Mouse (Mus musculus): ENCODE data around the gene Cit.

Cit gene

GRCm38 (mm10) chr5:115850250-115851028 lies 5.4 kb downstream of the Cit start:
- DNase-seq (ENCODE audit: low read depth, low spot score) = no peak

DNA sequence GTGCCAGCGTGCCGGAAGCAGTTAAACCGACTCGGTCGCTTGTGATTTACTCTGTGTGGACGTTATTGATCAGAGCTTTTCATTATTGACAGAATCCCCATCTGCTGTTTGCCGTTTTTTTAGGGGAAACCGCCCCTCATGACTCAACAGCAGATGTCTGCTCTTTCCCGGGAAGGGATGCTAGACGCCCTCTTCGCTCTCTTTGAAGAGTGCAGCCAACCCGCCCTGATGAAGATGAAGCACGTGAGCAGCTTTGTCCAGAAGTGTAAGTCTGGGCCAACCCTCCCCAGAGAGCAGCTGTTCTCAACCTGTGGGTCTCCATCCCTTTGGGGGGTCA lies 5.9 kb downstream of the Cit start:
- DNase-seq (ENCODE audit: low read depth, low spot score) = no peak

GRCm38 (mm10) chr5:115852431-115852830 lies 7.4 kb downstream of the Cit start:
- DNase-seq (ENCODE audit: low read depth, low spot score) = no peak

DNA sequence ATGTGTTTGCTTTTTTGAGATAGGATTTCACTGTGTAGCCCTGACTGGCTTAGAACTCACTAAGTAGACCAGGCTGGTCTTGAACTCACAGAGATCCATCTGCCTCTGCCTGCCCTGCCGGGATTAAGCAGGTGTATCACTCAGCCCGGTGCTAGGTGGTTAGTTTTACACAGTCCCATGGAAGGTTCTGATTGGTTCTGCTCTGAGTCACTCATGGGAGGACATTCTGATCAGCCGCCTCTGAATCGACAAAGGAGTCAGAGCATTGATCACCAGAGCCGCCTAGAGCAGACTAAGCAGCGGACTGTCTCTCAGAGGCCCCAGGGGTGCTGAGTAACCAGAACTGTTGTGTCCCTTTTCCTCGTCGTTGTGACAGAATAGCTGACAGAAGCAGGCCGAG lies 8.6 kb downstream of the Cit start:
- DNase-seq (ENCODE audit: low read depth, low spot score) = no peak

GRCm38 (mm10) chr5:115854370-115854769 lies 9.3 kb downstream of the Cit start:
- no peak for DNase-seq (ENCODE audit: low read depth, low spot score)

- no peak for DNase-seq (ENCODE audit: low read depth, low spot score)
Observed at GRCm38 (mm10) chr5:115858652-115859051, 13.6 kb downstream of the Cit start.

DNA sequence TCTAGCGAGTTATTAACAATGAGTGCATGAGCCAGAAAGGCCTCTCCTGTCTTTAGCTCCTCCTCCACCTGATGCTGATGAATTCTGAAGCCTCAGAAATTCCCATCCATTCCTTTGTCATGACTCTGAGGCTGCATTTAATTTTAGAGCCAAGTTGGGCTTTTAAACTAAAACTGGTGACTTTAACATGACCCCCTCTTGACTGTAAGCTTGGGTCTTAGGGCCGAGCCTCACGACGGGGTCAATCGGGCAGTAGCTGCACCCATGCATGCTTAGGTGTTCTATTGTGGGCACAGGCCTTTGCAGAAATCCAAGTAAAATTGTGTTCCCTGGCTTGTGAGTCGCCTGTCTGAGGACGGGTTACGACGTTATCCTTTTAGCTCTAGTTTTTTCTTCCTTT lies 14.4 kb downstream of the Cit start:
- DNase-seq (ENCODE audit: low read depth, low spot score) = no peak

GRCm38 (mm10) chr5:115861991-115862390 lies 16.9 kb downstream of the Cit start:
- no peak for DNase-seq (ENCODE audit: low read depth, low spot score)

DNA sequence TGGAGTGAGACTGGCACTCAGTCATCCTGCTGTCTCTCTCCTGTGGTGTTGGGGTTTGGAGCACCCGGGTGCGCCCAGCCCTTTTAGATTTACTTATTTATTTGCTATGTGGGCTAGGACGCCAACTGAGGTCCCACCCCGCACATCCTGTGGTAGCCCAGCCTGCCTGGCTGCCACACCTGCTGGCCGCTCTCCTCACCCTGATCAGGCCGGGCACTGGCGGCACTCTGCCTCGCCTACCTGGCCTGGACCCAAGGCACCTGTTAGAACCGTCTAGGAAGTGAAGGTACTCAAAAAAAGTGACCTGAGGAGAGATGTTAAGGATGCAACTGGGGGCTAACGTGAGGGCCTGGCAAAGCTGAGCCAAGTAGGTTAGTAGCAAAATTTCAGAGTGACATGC lies 17.4 kb downstream of the Cit start:
- no peak for DNase-seq (ENCODE audit: low read depth, low spot score)

GRCm38 (mm10) chr5:115866296-115866695 lies 21.2 kb downstream of the Cit start:
- DNase-seq (ENCODE audit: low read depth, low spot score) = no peak

DNA sequence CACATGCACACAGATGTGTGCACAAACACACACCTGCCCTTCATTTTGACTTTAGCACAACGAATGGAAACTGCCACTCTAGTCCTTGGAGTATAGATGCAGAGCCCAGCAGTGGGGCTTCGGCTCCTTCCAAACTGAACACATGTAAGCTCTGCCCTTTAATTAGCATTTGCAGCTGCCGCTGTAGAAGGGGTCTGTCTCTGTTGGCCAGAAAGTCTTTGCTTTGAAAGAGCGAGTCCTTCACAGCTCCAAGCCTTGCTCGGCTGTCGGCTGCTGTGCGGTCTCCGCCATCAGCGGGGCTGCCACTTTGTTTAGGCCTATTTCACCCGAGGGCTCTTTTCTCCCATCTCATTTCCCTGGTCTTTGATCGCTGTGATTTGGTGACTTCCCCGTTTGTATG lies 23.5 kb downstream of the Cit start:
- no peak for DNase-seq (ENCODE audit: low read depth, low spot score)

- no peak for DNase-seq (ENCODE audit: low read depth, low spot score)
Observed at GRCm38 (mm10) chr5:115869198-115869597, 24.1 kb downstream of the Cit start.

DNA sequence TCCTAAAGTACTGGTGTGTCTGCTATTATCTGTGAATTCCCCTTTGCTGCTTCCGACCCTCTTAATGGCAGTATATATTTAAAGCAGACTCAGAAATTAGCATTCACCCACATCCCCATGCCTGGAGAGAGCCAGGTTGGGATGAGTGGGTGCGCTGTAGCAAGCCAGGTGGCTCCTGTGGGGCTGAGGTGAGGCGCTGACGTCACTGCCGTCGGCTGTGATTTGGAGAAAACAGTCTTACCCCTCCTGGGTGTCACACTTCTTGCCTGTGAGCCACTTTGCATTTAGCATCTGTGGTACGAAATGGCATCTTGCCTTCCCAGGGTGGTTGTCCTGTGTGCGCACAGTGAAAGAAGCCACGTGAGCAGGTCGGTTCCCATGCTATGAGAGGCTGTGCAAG lies 26.1 kb downstream of the Cit start:
- DNase-seq (ENCODE audit: low read depth, low spot score) = no peak

DNA sequence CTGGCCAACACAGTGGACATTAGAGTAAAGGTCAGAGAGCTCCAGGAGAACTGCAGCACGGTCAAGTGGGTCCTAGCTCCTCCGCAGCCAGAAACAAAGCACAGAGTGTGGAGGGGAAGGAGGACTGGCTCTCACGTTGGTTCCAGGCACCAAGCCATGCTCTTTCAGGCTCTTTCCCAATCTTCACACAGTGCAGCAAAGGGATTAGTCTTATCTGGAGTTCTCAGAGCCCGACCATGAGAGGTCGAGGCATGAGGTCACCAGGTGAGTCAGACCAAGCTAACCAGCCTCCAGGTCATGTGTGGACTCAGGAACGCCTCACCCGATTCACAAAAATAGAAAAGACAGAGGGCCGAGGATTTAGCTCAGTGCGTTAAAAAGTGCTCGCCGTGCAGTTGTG lies 27.0 kb downstream of the Cit start:
- DNase-seq (ENCODE audit: low read depth, low spot score) = no peak

GRCm38 (mm10) chr5:115872956-115873355 lies 27.9 kb downstream of the Cit start:
- DNase-seq (ENCODE audit: low read depth, low spot score) = no peak

DNA sequence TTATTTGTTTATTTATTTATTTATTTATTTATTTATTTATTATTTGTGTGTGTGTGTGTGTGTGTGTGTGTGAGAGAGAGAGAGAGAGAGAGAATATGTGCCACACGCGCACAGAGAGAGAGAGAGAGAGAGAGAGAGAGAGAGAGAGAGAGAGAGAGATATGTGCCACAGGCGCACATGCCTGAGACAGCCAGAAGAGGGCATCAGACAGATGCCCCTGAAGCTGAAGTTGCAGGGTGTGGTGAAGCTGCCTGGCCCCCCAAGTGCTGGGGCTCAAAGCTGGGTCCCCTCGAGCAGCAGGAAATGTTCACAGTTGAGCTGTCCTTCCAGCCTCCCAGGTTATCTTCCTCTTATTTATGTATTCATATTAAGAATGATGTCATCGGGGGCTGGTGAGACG lies 32.3 kb downstream of the Cit start:
- DNase-seq (ENCODE audit: low read depth, low spot score) = no peak

- DNase-seq (ENCODE audit: low read depth, low spot score) = no peak
Observed at GRCm38 (mm10) chr5:115882165-115882564, 37.1 kb downstream of the Cit start.

- no peak for DNase-seq (ENCODE audit: low read depth, low spot score)
Observed at GRCm38 (mm10) chr5:115884429-115884828, 39.4 kb downstream of the Cit start.

GRCm38 (mm10) chr5:115893772-115894171 lies 48.7 kb downstream of the Cit start:
- DNase-seq (ENCODE audit: low read depth, low spot score) = no peak

DNA sequence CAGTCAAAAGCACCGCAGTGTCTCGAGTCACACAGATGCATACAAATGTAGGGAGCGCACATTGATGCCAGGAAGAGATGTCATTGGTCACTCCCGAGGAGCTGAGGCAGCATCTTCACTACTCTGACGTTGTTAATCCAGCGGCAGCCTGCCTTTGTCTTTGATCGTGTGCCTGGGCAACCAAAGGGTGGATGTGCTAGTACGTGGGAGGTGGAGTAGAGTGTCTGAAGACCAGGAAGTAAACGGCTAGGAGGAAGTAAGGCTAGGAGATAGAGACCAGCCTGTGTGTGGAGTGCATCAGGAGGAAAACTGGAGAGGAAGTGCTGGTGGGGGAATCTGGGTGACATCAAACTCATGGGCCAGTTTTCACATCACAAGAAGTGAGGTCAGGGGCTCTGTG lies 52.0 kb downstream of the Cit start:
- no peak for DNase-seq (ENCODE audit: low read depth, low spot score)

GRCm38 (mm10) chr5:115907037-115908009 lies 62.2 kb downstream of the Cit start:
- no peak for DNase-seq (ENCODE audit: low read depth, low spot score)

GRCm38 (mm10) chr5:115908251-115908650 lies 63.2 kb downstream of the Cit start:
- DNase-seq (ENCODE audit: low read depth, low spot score) = no peak

DNA sequence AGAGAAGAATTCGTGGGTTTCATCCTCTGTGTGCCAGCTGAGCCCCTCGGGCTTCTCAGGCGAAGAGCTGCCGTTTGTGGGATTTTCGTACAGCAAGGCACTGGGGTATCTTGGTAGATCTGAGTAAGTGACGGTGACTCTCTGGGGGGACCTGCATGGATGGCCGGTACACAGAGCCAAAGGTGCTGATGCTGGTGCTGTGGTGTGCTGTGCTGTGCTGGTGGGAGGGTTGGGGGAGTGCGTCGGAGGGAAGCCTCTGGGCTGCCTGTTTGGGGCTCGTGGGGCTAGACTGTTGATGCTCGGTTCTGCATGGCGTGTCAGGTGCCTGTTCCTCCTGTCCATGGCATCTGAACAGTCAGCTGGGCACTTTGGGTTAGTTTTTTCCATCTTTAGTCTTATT lies 63.6 kb downstream of the Cit start:
- no peak for DNase-seq (ENCODE audit: low read depth, low spot score)

Measured in retina, adult 2 months (tissue).